Mouse (Mus musculus): ENCODE results near the gene Rtp1.

Gene Rtp1

DNA sequence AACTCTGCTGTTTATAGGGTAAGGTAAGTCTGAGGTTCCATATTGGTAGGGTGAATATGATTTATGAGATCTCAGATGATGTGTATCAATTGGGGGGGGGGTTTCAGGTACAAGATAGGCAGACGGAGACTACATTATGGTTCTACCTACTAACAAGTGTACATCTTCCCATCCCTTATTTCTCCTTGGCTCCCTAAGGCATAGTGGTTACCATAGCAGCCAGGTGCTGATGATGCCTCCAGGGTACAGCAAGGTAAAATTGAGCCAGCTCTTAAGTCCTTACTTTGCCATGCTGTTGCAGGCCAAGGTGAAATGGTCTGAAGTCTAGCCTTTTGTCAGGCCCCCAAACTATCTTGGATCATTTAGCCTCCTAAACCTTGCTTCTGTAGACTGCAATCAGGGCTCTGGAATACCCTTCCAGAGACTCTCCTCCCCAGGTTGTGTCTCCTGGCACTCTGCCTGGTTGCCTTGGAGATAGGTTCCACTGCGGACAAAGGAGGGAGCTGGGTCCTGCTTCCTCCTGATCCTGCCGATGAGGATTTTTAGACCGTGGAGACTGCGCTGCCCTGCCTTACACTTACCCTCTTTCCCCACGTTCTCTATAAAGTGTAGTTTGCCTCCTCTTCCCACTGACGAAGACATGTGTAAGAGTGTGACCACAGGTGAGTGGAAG is at the start of gene Rtp1:
Gene Rtp1 (plus strand): TSS at position 487 of the 673 bp plus-strand sequence.
- DNase-seq (ENCODE audit: low spot score in 2 of 2) = no peak

DNA sequence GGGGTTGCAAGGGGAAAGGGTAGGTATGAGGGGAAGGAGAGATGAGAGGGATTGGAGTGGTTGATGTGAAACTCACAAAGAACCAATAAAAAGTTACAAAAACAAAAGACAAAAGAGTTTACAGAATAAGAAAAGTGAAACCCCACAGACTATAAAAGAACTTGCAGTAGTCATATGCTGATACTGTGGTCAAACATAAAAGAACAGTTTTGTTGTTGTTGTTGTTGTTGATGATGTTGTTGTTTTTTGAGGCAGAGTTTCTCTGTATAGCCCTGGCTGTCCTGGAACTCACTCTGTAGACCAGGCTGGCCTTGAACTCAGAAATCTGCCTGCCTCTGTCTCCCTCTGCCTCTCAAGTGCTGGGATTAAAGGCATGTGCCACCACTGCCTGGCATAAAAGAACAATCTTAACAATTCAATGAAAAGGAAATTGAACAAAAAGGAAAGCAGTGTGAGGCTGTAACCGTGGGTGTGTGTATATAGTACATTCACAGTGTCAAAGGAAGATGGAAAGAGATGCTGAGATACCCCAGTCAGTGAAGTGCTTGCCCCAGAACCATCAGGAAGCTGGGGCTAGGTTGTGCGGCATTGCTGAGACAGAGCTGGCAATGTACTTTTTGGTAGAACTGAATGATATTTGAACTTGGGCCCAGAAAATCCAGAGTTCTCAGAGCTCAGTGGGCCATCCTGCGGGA is 49.2 kb upstream of the Rtp1 start:
- DNase-seq (ENCODE audit: low spot score in 2 of 2) = no peak

DNA sequence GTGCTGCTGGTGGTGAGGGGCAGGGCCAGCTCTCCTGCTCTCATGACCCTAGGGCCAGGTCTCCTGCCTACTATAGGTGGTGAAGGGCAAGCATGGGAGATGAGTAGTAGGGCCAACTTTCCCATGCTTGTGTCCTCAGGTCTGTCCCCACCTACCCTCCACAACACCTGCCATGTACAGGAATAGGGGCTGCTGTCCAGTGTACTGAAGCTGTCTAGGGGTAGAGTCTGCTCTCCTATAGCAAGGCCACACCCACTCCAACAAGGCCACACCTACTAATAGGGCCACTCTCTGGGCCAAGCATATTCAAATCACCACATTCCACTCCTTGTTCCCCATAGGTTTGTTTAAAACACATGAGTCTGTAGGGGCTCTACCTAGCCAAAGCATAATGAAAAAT is 44.6 kb upstream of the Rtp1 start:
- DNase-seq (ENCODE audit: low spot score in 2 of 2) = no peak

DNA sequence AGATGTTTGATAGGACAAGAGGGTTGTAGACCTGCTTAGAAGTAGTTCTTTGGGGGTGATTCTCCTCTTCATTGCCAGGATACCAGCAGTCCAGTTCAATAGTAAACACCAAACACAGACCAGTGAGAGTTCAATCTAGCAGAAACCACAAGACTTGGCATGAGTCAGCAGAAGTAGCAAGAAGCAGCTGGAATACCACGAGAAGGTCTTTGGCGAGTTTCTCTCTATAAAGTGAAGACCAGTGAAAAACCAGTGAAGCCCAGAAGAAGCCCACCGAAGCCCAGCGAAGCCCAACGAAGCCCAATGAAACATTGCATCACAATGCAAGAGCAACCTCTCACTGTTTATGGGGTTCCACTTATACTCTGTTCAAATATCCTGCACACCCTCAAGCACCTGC is 31.0 kb upstream of the Rtp1 start:
- DNase-seq (ENCODE audit: low spot score in 2 of 2) = no peak

DNA sequence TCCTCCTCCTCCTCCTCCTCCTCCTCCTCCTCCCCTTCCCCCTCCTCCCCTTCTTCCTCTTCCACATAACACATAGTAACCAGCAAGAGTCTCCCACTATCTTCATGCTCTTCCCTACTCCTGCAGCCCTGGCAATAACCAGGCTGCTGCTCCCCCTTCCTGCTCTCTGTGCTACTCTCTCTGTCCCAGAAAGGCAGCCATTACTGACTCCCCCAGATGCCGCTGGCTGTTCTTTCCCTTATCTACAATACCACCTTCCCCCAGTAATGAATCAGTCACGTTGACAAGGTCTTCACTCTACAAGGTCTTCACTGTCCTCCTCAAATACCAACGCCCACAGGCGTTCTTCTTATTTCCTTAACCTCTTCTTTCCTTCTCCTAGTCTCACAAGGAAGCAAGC is 27.5 kb upstream of the Rtp1 start:
- no peak for DNase-seq (ENCODE audit: low spot score in 2 of 2)

DNA sequence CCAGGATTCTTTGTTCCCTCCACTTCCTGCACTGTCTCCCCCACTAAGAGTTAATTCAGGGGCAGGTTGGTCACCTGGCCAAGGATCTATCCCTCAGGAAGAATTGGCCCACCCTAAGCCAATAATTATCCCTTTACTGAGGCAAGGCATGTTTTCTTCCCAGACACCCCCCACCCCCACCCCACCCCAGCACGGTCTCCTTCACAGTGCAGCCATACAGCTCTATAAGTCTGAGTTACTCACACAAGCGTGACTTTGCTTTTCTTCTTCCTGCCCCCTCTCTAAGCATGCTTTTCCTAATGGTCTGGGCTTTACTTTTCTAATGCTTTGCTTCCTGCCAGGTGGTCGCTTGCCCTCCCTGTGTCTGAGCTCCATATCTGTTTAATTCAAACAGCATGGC is 27.0 kb upstream of the Rtp1 start:
- DNase-seq (ENCODE audit: low spot score in 2 of 2) = no peak

DNA sequence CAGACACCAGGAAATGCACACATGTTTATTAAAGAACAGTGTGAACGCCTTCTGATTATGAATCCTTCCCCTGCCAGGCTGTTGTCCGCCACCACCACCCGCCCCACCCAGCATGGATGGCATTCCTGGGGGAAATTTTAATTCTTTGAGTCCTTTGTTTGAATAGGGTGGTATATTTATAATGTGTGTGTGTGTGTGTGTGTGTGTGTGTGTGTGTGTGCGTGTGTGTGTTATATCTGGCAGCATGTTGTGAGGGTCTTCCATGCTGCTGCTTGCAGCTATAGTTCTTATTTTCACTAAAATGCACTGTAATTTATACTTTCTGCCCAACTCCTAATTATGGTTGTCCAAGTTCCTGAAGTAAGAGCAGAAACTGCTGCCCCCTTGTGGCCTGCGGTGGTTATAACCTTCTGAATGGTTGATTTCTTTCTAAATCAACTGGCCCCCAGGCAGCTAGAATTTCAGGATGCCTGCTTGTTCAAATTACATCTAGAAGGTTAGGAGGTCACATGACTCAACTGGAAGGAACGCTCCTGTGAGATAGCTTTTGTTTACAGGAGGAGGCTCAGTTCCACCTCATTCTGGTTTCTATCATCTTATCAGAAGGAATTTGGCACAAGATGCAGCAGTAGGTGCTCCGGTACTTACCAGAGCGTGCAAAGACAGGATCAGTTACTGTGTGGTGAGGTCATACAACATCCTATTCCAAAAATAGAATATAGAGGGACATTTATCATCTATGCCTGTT is 25.8 kb upstream of the Rtp1 start:
- DNase-seq (ENCODE audit: low spot score in 2 of 2) = peak; percentile 77 to 86

DNA sequence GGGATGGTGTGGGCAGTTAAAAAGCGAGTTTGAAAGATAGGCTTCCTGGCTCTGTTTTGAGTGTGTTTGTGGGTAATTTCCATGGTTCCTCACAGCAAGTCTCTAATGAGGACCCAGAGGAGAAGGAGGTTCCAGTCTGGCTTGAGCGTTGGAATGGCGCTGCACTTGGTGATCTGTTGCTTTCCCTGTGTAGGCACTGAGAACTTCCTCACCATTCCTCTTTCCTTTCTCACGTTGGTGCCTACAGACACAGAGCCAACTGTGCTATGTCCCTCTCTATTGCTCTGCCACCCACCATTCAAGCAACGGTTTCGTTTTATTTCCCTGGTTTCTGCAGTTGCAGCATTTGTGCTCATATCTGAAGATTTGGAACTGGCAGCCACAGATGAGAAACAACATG is 16.0 kb upstream of the Rtp1 start:
- DNase-seq (ENCODE audit: low spot score in 2 of 2) = no peak

DNA sequence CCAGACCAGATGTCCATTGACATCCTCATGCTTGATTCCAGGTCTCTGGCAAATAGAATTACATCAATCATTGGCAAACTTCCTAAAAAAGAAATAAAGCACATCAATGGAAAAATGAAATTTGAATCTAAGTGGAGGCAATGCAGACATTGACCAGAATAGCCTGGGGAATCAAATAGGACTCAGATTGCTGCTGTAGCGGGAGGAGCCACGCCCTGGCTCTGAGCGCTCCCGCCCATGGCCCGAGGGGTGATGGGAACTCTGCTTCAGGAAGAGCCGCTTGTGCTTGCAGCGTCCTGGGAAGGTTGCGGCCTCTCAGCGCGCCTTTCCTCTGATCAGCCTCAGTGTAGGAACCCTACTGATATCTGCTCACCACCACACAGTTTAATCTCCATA is 12.7 kb upstream of the Rtp1 start:
- no peak for DNase-seq (ENCODE audit: low spot score in 2 of 2)

DNA sequence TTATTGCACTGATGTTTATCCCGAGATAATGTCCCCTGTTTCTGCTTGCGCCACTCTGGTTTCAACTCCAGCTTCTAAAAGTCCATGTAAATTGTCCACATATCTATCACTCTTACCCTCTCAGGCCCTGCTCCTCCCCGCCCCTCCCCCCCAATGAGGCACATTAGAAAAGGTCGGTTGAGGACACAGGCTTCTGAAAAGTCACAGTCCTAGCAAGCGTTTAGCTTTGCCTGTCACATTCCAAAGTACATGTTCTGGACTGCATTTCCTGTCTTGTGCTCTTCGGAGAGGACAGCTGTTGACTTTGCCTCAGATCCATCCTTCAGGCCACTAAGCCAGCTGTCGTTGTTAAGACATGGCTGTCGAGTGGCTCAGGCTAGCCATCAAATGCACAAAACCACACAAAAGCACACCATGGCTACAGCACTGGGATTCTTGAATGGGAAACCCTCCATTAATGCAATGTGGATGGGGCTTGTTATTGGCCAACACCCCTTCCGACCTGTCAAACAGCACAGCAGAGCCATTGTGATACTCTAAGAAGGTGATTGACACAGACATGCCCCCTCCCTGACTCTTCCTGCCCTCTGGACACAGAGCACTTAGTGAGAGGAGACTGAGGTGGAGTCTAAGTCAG is 12.2 kb upstream of the Rtp1 start:
- no peak for DNase-seq (ENCODE audit: low spot score in 2 of 2)

DNA sequence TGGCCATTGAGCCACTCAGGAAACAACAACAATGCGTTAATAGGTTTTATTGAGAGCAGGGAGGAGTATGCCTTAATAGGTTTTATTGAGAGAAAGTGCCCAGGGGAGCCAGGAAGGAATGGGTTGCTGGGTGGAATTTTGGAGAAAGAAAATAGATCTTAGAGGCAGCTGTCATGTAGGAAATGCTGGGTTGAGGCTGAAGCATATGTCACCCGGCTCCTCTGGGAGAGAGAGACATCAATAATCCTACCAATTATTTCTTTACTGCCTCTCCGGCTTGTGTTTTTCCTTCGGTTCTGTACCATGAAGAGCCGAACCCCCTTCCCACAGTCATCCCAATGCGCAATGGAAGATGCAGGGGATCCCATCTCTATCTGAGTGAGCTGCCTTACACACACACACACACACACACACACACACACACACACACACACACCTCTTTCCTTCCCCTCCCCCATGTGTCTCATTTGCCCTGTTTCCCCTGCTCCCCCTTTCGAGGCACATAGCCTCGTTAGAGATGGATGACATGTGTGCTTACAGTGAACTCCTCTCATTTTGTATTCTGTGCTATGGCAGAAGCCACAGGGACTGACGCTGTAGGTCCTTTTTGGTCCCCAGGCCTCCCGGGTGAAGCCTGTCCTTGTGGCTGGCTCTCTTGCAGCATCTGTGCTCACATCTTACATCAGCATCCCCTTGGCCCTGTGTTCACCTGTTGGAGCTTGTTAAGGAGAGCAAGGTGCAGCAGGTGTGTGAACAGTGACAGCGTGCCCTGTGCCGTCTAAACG is 11.3 kb upstream of the Rtp1 start:
- DNase-seq (ENCODE audit: low spot score in 2 of 2) = no peak

DNA sequence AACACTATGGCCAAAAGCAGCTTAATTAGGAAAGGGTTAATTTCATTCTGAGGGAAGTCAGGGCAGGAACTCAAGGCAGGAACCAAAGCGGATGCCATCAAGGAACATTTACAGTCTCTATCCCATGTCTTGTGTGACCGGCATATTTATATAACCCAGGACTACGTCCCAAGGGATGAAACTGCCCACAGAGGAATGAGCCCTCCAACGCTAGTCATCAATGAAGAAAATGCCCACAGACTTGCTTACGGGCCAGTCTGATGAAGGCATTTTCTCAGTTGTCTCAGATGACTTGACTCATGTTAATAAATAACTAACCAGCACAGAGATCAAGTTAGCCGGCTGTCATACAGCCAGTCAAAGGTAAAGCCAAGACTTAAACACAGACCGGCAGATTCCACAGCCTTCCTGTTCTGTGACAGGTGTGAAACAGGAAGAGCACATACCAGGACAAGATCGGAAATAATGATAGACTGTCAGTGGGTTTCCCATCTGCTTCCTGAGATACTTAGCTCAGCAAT is 9.3 kb upstream of the Rtp1 start:
- DNase-seq (ENCODE audit: low spot score in 2 of 2) = no peak

DNA sequence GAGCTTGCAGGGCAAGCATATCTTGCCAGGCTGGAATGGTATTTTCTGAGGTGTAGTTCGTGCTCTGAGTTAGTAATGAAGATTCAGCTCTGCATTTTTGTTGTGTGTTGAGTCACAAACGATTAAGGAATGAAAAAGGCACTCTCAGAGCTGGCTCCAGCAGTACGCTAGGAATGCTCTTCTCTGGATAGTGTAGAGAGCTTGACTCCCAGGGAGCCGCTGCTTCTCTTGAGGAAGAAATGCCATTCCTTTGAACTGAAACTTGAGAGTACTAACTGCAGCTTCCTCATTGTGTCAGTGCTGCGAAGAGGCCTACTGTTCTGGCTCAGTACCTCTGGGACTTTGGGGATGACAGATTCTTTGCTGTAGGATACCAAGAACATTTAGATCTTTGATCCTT is 5.1 kb upstream of the Rtp1 start:
- no peak for DNase-seq (ENCODE audit: low spot score in 2 of 2)

DNA sequence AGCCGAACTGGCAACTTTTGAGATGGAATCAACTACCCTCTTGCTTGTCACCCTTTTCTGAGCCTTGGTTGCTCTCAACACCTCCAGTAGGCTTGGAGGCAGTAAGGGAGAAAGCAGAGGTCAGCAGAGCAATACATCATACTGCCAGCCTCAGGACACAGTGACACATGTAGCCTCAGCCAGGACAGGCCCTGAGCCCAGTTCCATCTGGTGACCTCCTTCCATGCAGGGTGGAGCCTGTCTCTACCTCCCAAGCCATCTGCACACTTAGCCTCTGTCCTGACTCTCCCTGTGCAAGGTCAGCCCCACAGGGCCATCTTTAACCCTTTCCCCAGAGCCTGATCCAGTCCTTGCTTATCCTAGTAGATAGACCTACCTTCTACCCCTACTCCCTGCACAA is 1.2 kb upstream of the Rtp1 start:
- no peak for DNase-seq (ENCODE audit: low spot score in 2 of 2)

DNA sequence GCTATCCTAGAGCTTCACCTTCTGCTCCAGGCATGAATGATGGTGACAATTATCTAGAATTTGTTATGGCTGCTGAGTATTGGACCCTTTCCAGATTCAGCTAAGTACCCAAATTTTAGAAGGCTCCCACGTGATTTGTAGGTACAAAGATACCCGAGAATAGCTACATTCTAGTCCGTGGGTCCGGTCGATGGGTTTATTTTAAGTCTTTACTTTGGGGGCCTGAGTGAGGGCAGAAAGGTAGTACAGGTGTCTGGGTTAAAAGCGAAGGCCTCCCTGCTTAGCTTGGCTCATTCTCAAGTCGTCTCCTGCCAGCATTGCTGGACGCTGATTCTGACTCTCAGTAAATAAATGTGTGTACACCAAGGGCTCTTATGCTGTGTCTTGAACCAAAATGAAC is 1.1 kb downstream of the Rtp1 start:
- DNase-seq (ENCODE audit: low spot score in 2 of 2) = no peak

DNA sequence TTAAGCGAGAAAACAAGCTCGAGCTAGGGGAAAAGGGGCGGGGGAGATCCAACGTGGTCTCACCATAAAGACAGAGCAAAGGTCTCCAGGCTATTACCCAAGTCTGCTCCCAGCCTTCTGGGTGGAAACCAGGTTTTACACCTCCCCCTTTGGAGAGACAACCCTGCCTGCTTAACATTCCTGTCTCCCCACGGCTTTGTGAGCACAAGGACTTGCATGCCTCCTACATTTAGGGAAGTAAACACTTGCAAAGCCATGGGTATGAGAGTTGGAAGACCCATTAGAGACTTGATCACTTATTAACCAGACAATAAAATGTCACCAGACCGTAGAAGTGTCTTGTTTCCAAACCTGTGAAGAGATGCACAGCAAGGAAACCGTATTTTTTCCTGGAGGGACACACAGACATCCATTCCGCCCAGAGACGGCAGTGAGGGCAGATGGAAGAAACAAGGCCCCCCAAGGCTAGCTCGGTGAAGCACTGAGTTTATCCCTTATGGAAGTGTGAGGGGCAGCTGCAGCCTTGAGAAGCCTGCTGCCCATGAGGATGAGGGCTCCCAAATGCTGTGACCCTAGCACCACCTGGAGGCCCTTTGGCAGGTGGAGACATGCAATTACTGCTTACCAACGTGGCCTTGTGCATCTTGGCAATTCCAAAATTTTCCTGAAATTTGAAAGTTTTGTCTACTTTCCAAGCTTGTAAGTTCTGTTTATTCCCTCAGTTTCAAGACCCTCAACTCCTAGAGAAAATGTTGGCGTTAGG is 8.7 kb downstream of the Rtp1 start:
- DNase-seq (ENCODE audit: low spot score in 2 of 2) = no peak

DNA sequence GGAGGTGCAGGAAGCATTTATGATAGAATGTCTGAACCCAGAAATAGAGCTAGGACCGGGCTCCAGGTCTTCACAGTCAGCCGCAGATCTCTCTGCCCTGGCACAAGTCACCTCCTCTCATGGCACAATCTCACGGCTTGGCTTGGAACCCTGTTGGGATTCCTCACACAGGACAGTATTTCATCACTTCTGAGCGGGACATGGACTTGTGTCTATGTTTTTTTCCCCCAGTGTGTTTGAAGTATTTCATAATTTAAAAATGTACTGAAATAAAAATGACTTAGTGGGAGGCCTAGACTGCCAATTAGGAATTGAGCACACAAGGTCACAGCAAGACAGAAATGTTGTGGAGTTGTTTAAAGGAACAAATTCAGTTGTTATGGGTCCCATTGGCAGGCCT is 15.3 kb downstream of the Rtp1 start:
- DNase-seq (ENCODE audit: low spot score in 2 of 2) = no peak

DNA sequence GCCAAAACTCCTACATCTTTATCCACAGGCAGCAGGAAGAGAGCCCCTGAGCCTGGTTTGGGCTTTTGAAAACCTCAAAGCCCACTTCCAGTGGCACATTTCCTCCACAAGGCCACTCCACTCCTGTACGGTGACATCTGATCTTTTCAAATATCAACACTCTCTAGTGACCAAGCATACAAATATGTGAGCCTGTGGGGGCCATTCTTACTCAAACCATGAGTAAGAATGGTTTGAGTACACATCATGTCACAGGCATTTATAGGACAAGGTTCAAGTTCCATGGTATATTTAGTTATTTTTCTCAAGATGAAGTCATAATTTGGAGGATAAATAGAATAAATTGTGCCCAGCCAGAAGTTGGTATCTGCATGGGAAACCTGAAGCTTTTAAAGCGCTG is 21.0 kb downstream of the Rtp1 start:
- no peak for DNase-seq (ENCODE audit: low spot score in 2 of 2)

DNA sequence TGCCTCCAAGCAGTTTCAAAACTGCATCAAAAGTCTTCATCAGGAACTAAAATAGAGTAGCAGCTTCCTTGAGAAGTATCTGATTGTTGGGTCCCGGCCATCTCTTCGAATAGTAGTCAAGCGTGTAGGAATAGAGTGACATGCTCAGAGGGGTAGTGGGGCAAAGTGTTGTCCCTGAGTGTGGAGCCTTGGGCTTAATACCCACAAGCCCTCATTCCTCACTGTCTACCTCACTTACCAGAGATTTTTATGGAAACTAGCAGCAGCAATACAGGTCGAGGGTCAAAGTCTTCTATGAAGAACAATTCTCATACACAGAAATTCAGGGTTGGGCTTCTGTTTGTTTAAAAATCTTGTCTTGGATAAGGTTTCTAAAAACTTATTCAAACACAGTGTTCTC is 21.9 kb downstream of the Rtp1 start:
- no peak for DNase-seq (ENCODE audit: low spot score in 2 of 2)

DNA sequence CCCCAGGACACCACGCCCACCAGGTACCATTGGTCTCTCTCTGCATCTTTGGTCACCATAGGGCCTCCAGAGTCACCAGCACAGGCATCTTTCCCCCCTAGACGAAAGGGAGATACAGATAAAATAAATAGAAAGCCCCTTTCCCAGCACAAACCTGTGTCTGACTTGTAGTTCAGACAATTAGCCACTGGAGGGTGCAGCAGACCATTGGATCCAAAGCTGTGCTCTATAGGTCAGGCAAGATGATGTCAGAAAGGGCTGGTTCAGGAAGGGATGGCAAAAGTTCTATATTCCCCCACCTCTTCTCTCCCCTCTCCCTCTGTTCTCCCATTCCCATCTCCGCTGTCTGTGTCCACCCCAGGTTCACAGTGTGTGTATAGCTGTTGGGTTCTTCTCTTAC is 23.5 kb downstream of the Rtp1 start:
- peak; percentile 58 to 77 for DNase-seq (ENCODE audit: low spot score in 2 of 2)

DNA sequence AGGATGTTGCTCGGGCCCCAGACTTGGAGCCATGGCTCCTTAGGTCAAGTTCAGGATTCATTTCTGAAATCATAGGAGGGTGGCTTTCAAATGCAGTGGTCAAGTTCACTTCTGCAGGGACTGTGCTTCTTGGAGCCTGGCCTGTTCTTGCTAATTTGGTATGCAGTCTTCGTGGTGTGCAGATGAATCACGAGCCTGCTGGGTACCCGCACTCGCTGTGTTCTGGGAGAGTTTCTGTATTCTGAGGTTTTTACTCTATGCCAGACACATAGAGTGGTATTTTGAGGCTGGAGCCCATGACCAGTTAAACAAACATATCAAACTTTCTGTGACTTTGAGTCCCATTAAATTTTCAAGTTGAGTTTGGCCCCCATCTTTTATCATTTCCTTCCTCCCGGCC is 25.4 kb downstream of the Rtp1 start:
- DNase-seq (ENCODE audit: low spot score in 2 of 2) = peak in 1 of 2 experiments; percentile 28
